Mouse (Mus musculus) liver, embryonic 13.5 days (tissue): Measurements from ENCODE around the gene Skor1. TPM values are rescaled to one million over a fixed set of nuclear protein-coding genes. Genes with fewer than 3 reads are reported as not detected.

Experiments used
- ATAC-seq: fragments of 200-750 bp; cut with Nextera tagmentation; 2 replicates; pipeline ENCODE4 v1.8.0; 2017; ENCODE audit warnings: low read depth, mild to moderate bottlenecking, moderate number of reproducible peaks, moderate library complexity
- DNase-seq: peaks from one replicate; pipeline ENCODE4 v3.0.0; 2022
- H3K27ac ChIP-seq: fragments of 300-500 bp; sonication (generic); 2 replicates; pipeline ENCODE4 v1.5.1; 2015; ENCODE audit warnings: moderate library complexity, mild to moderate bottlenecking, inconsistent platforms
- H3K27me3 ChIP-seq: fragments of 300-500 bp; sonication (generic); 2 replicates; pipeline ENCODE4 v1.6.1; 2015; ENCODE audit warnings: mild to moderate bottlenecking, inconsistent platforms
- H3K36me3 ChIP-seq: fragments of 300-500 bp; sonication (generic); 2 replicates; pipeline ENCODE4 v1.6.1; 2015; ENCODE audit warnings: mild to moderate bottlenecking, inconsistent platforms
- H3K4me1 ChIP-seq: fragments of 300-500 bp; sonication (generic); replicated peaks from 2 replicates; pipeline ENCODE4 v1.6.1; 2015; ENCODE audit warnings: inconsistent platforms
- H3K4me2 ChIP-seq: fragments of 300-500 bp; sonication (generic); 2 replicates; pipeline ENCODE4 v1.6.1; 2015; ENCODE audit warnings: inconsistent platforms, mild to moderate bottlenecking, moderate library complexity
- H3K4me3 ChIP-seq: fragments of 300-500 bp; sonication (generic); replicated peaks from 2 replicates; pipeline ENCODE4 v1.5.1; 2015; ENCODE audit warnings: mild to moderate bottlenecking, inconsistent platforms
- H3K9ac ChIP-seq: fragments of 300-500 bp; sonication (generic); 2 replicates; pipeline ENCODE4 v1.6.1; 2015; ENCODE audit warnings: mild to moderate bottlenecking, inconsistent platforms
- H3K9me3 ChIP-seq: fragments of 300-500 bp; sonication (generic); replicated peaks from 2 replicates; pipeline ENCODE4 v1.6.1; 2016; ENCODE audit warnings: inconsistent platforms
- WGBS: fragments of 180-500 bp; shearing (Covaris S2); methylation state at CpG from one replicate; pipeline ENCODE4 v1.1.7; 2015; ENCODE audit not compliant: insufficient replicate concordance; 5-methylcytosine and 5-hydroxymethylcytosine counted together
- polyA plus RNA-seq: library from polyadenylated mRNA; unstranded; fragments of >200 nt; fragmentation: Nextera tagmentation; extraction: Ambion mirVana; gene quantifications from 2 replicates; pipeline ENCODE4 v1.2.1, GENCODE M21; 2015

The Skor1 gene
- polyA plus RNA-seq, 1 experiment from 2014 or later, result not detected

GRCm38 (mm10) chr9:63149372-63149766, 608 bp upstream of the Skor1 start:
- peaks cover 17% of the 10 kb centered on the region for H3K4me1 ChIP-seq
- H3K27ac ChIP-seq, result no peak overlapping the region
- peak overlapping the region; percentile 44 for H3K4me3 ChIP-seq
- DNase-seq, result no peak
- H3K9me3 ChIP-seq, result no peaks in the 10 kb centered on the region; the same call in 1 of the 2 replicates
- 2% methylated on average over 20 of the region's 20 CpGs for WGBS
- peaks cover 99% of the 10 kb centered on the region for H3K27me3 ChIP-seq
- H3K4me2 ChIP-seq, result peak overlapping the region; percentile 61
- no peak overlapping the region for H3K9ac ChIP-seq
- no peaks in the 10 kb centered on the region for H3K36me3 ChIP-seq
- no peak for ATAC-seq

GRCm38 (mm10) chr9:63147786-63148409, 863 bp downstream of the Skor1 start:
- ATAC-seq (no peak), DNase-seq (no peak)
- WGBS, result 2% methylated on average over 14 of the region's 14 CpGs
- no peak overlapping the region for H3K9ac ChIP-seq
- no peak overlapping the region for H3K4me3 ChIP-seq
- H3K4me1 ChIP-seq, result peaks cover 21% of the 10 kb centered on the region
- no peaks in the 10 kb centered on the region; the same call in 1 of the 2 replicates for H3K9me3 ChIP-seq
- H3K27ac ChIP-seq, result no peak overlapping the region
- peaks cover 100% of the 10 kb centered on the region for H3K27me3 ChIP-seq
- no peaks in the 10 kb centered on the region for H3K36me3 ChIP-seq
- no peak overlapping the region for H3K4me2 ChIP-seq

GRCm38 (mm10) chr9:63147296-63147695, 1.5 kb downstream of the Skor1 start:
- Histone ChIP-seq H3K36me3 (no peaks in the 10 kb centered on the region), H3K4me1 (peaks cover 24% of the 10 kb centered on the region), H3K27ac (no peak overlapping the region), H3K9ac (no peak overlapping the region), H3K27me3 (peaks cover 100% of the 10 kb centered on the region), H3K9me3 (no peaks in the 10 kb centered on the region; the same call in 1 of the 2 replicates), H3K4me3 (no peak overlapping the region), H3K4me2 (no peak overlapping the region)
- ATAC-seq, result no peak
- WGBS, result 2% methylated on average over 9 of the region's 9 CpGs
- no peak for DNase-seq

GRCm38 (mm10) chr9:63146856-63147274, 1.9 kb downstream of the Skor1 start:
- ATAC-seq, result no peak
- Histone ChIP-seq H3K4me3 (peak overlapping the region; percentile 19), H3K4me1 (peaks cover 24% of the 10 kb centered on the region)

GRCm38 (mm10) chr9:63146126-63146855, 2.5 kb downstream of the Skor1 start:
- Histone ChIP-seq H3K4me1 (peaks cover 24% of the 10 kb centered on the region), H3K4me2 (peak overlapping the region; percentile 32)

More at GRCm38 (mm10) chr9:63146856-63147274, 1.9 kb downstream of the Skor1 start:
- peaks cover 100% of the 10 kb centered on the region for H3K27me3 ChIP-seq
- no peaks in the 10 kb centered on the region for H3K36me3 ChIP-seq
- H3K4me2 ChIP-seq, result peak overlapping the region; percentile 32; the same call in 1 of the 2 replicates
- WGBS, result under 1% methylated on average over 20 of the region's 20 CpGs
- no peak overlapping the region for H3K9ac ChIP-seq
- H3K9me3 ChIP-seq, result no peaks in the 10 kb centered on the region
- no peak overlapping the region for H3K27ac ChIP-seq
- no peak for DNase-seq

GRCm38 (mm10) chr9:63145249-63146125, 3.3 kb downstream of the Skor1 start:
- Histone ChIP-seq H3K4me3 (0 out of 2 replicates have a peak overlapping the region, but pooled peaks have one; percentile 8), H3K27me3 (peaks cover 100% of the 10 kb centered on the region), H3K9ac (no peak overlapping the region), H3K4me2 (0 out of 2 replicates have a peak overlapping the region, but pooled peaks have one; percentile 32), H3K9me3 (no peaks in the 10 kb centered on the region), H3K27ac (no peak overlapping the region), H3K36me3 (no peaks in the 10 kb centered on the region), H3K4me1 (peaks cover 24% of the 10 kb centered on the region)
- ATAC-seq, result no peak
- no peak for DNase-seq
- WGBS, result 2% methylated on average over 71 of the region's 73 CpGs

More at GRCm38 (mm10) chr9:63146126-63146855, 2.5 kb downstream of the Skor1 start:
- H3K36me3 ChIP-seq, result no peaks in the 10 kb centered on the region
- no peak overlapping the region for H3K27ac ChIP-seq
- DNase-seq (no peak), ATAC-seq (no peak)
- 2% methylated on average over 46 of the region's 46 CpGs for WGBS
- H3K9ac ChIP-seq, result no peak overlapping the region
- H3K9me3 ChIP-seq, result no peaks in the 10 kb centered on the region
- H3K4me3 ChIP-seq, result peak overlapping the region; percentile 19
- H3K27me3 ChIP-seq, result peaks cover 100% of the 10 kb centered on the region

- WGBS, result 2% methylated on average over 80 of the region's 80 CpGs
- ATAC-seq (no peak), DNase-seq (no peak)
- no peaks in the 10 kb centered on the region for H3K9me3 ChIP-seq
- 0 out of 2 replicates have a peak overlapping the region, but pooled peaks have one; percentile 8 for H3K4me3 ChIP-seq
- H3K27ac ChIP-seq, result no peak overlapping the region
- H3K4me1 ChIP-seq, result peaks cover 24% of the 10 kb centered on the region
- H3K9ac ChIP-seq, result no peak overlapping the region
- peaks cover 100% of the 10 kb centered on the region for H3K27me3 ChIP-seq
- no peak overlapping the region for H3K4me2 ChIP-seq
- H3K36me3 ChIP-seq, result no peaks in the 10 kb centered on the region
Measured at GRCm38 (mm10) chr9:63144502-63145248, 4.1 kb downstream of the Skor1 start.

GRCm38 (mm10) chr9:63143641-63144501, 4.9 kb downstream of the Skor1 start:
- Histone ChIP-seq H3K4me3 (no peak overlapping the region), H3K9ac (no peak overlapping the region), H3K4me2 (no peak overlapping the region), H3K27ac (no peak overlapping the region), H3K27me3 (peaks cover 100% of the 10 kb centered on the region), H3K36me3 (no peaks in the 10 kb centered on the region), H3K9me3 (no peaks in the 10 kb centered on the region), H3K4me1 (peaks cover 21% of the 10 kb centered on the region)
- no peak for DNase-seq
- WGBS, result 2% methylated on average over 47 of the region's 47 CpGs
- ATAC-seq, result no peak

GRCm38 (mm10) chr9:63143227-63143626, 5.5 kb downstream of the Skor1 start:
- H3K36me3 ChIP-seq, result no peaks in the 10 kb centered on the region
- DNase-seq (no peak), ATAC-seq (no peak)
- H3K9me3 ChIP-seq, result no peaks in the 10 kb centered on the region
- no peak overlapping the region for H3K4me3 ChIP-seq
- H3K27me3 ChIP-seq, result peaks cover 100% of the 10 kb centered on the region
- H3K9ac ChIP-seq, result no peak overlapping the region
- no peak overlapping the region for H3K4me2 ChIP-seq
- peaks cover 22% of the 10 kb centered on the region for H3K4me1 ChIP-seq
- WGBS, result 3% methylated on average over 25 of the region's 25 CpGs
- H3K27ac ChIP-seq, result no peak overlapping the region
